Mouse (Mus musculus): Measurements from ENCODE around the gene Mlip. TPM values are rescaled to one million over a fixed set of nuclear protein-coding genes. Genes with fewer than 3 reads are reported as not detected.

Mlip gene
- polyA plus RNA-seq (2012; rRNA removed; ENCODE audit: low replicate concordance), result 0.26 and 0.70 TPM in 2 replicates

DNA sequence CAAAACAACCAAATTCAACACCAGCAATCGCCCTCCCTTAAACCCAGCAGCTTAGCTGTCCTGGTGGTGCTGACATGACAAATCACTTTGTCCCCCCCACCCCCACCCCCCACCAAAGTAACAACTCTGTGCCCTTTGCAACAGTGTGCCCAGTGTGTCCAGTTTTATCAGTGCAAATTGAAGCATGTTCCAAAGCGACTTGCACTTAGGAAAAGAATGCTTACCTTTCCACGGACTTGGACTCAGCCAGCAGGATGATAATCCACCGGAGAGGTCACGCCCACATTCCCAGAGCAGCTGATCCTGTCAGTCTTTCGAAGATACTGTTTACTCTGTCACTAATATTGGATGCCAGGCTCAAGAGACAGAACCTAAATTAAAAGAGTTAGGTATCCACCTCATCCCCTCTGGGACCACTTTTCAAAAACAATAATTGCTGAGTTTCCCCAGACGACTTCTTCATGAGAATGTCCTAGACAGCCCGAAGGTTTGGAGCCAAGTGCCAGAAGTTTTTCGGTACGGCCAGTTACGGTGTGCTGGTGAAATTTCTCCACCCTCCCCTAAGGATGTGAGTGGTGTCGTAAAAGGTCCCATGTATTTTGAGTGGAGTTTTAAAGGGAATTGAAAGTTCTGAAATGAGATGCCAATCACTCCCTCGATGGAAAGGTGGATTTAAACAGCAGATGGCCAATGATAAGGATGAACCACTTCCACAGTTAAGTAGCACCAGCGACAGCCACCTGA is at the start of gene Mlip:
TSS of gene Mlip (minus strand) at position 538 of the 744 bp plus-strand sequence.

Other genes with a start within 250 kb of the Mlip start
- 10.5 and 30.4 TPM in 2 replicates for gene Lrrc1, start 191.9 kb upstream of the Mlip start, polyA plus RNA-seq (2012; rRNA removed; ENCODE audit: low replicate concordance)

All from subcutaneous adipose tissue, adult 2 months (tissue).